Mouse (Mus musculus) bone marrow, adult 2 months (tissue): Measurements from ENCODE around the gene Glp1r.

Experiments used
- CTCF ChIP-seq: fragments of 200-500 bp; IDR thresholded peaks from 2 replicates; pipeline ENCODE4 v1.5.1; 2011; ENCODE audit warnings: low read length, control low read depth; ENCODE audit not compliant: control insufficient read depth, insufficient read depth
- POLR2A ChIP-seq: fragments of 200-500 bp; IDR thresholded peaks from 2 replicates; pipeline ENCODE4 v1.6.1; 2011; ENCODE audit warnings: low read depth, mild to moderate bottlenecking, control low read depth, low read length, borderline replicate concordance; ENCODE audit not compliant: control insufficient read depth

- TF ChIP-seq POLR2A, result no peak
- TF ChIP-seq CTCF, result no peak
Observed at GRCm38 (mm10) chr17:30951600-30951999, 50.0 kb downstream of the Glp1r start.
